Mouse (Mus musculus) liver, embryonic 14.5 days (tissue): ENCODE data around the gene Grik1.

Experiments used
- CTCF ChIP-seq: IDR thresholded peaks from 2 replicates; pipeline ENCODE4 v1.5.1; 2016; ENCODE audit warnings: antibody characterized with exemption, low read depth, control low read depth
- EP300 ChIP-seq: IDR thresholded peaks from 2 replicates; pipeline ENCODE4 v1.6.1; 2016; ENCODE audit warnings: antibody characterized with exemption, low read depth

GRCm38 (mm10) chr16:88211852-88212251, 78.2 kb downstream of the Grik1 start:
- TF ChIP-seq CTCF: no peak
- TF ChIP-seq EP300: no peak
